Mouse (Mus musculus): ENCODE data around the gene Laptm4a.
"Not testable (repeated sequence)": the region's sequence is repeated elsewhere in the genome, so short reads cannot be mapped to it uniquely, and the experiment has no call there.

The Laptm4a gene

GRCm38 (mm10) chr12:8901934-8902333 is 19.5 kb upstream of the Laptm4a start:
- in situ Hi-C loops (cut with MboI, MseI), result no loop called here

- in situ Hi-C loops (cut with MboI, MseI), result no loop called here
Measured at GRCm38 (mm10) chr12:8902479-8902878, 19.0 kb upstream of the Laptm4a start.

DNA sequence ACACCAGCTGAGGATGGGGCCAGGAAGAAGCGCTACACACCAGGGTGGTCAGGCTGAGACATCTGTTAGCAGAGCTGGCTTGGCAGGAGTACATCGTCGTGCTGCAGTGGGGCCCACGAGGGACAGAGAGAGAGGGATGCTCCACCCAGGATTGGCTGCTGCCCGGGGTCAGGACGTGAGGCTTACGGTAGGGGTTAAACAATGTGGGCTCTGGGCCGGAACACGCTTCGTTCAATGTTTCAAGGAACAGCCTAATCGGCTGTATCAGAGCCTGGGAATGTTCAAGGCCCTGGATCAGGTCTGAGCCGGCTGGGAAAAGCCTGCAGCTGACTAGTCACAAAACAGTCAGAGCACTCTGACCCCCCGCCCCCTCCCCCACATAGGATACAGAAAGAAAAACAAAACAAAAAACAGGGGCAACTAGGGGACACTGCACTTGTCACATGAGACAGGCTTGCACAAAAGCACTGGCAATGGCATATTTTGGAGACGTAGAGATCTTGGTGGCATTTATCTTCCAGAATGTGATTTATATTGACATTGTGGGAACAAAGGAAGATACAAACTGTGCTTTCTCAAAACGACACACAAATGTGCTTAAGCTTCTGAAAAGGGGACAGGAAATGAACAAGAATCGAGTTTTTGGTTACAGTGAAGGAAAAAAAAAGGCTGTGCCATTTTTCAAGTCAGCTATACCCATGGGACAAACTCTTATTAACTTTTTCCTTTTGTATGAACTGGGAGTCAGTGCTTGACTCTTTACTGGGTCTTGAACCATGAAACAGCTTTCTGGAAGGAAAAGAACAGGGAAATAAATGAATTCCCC is 8.4 kb upstream of the Laptm4a start:
- in situ Hi-C loops (cut with MboI, MseI), result no loop called here

DNA sequence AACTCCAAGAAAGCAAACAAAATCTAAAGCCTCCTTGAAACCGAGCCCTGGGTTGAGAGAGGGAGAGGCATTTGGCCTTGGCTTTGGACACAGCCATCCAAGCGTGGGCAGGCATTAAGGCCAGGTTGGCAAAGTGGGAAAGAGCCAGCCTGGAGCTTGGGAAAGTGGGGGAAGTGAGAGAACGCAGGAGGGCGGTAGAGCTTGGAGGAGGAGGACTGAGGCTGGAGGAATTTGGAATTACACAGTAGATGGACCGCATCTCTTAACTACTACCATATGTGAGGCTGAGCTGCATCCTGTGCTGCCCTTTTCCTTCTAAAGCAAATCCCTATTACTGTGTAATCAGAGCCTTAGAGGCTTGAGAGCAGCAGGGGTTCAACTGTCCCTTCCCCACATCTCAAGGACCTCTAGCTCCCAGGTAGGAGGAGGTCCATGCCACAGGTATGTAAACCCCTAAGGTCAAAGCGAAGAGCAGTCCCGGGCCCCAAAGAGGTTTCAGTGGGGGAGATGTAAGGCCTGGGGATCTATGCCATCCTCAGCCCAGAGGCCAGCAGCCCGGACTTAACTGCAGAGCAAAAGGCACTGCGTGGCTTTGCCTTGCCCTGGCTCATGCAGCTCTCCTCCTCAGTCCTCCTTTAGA is 7.6 kb upstream of the Laptm4a start:
- in situ Hi-C loops (cut with MboI, MseI), result no loop called here

- in situ Hi-C loops (cut with MboI, MseI), result loop anchor here in 1 of 2 experiments (5.0 kb wide), 1 partner anchor 54 kb away; no protein-coding TSS in a partner anchor
Measured at GRCm38 (mm10) chr12:8916378-8916777, 5.1 kb upstream of the Laptm4a start.

GRCm38 (mm10) chr12:8919231-8919630 is 2.2 kb upstream of the Laptm4a start:
- in situ Hi-C loops (cut with MboI, MseI), result loop anchor here in 1 of 2 experiments (5.0 kb wide), 1 partner anchor 57 kb away; no protein-coding TSS in a partner anchor

DNA sequence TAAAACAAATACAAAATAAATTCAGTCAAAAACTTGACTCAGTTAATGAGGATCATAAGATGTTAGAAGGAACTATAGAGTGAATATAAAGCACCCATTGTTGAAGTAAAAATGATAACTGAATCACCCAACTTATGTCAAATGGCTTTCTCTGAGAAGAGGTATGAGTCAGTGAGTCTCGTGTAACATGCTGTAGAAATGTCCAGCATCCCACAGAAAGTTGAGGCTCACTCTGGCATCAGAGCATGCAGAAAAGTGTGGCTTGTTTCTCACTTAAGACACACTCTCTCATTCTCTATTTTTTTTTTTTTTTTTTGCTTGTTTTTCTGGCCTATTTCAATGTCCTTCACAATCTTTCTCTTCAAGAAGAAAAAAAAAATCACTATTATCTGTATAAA is 469 bp upstream of the Laptm4a start:
- in situ Hi-C loops (cut with MboI, MseI), result no loop called here

DNA sequence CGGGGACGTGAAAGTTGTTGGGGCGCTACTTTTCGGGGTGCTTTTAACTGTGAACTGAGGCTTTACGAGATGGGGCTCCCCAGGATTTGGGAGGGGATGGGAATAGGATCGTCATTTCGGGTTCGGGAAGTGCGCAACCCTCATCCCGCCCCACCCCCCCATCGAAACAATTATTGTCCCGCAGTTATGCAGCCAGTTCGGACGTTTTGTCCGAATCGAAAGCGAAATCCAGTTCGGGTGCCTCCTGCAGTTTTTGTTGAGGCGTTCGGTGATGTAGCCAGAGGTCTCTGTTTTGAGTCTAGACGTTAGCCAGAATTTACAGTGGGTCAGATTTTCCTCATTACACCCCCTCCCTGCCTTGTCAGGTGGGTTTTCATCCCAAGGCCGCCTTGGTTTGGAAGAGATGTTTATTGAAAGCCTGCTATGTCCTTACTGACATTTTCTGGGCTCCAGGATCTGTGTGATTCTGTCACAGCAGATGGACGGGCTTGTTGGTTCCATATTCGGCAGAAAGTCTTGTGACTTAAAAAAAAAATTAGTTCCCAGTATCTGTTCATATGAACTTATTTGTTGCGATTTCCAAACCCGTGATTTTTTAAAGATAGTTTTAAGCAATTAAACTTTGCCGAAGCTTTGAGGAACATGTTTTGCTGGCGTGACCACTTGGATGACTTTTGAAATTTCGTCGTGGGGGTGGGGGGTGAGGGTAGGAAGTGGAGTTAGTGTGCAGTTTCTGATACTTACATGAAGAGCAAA is 1.1 kb downstream of the Laptm4a start:
- in situ Hi-C loops (cut with MboI, MseI), result no loop called here

- in situ Hi-C loops (cut with MboI, MseI), result no loop called here
Measured at GRCm38 (mm10) chr12:8923125-8923410, 1.6 kb downstream of the Laptm4a start.

DNA sequence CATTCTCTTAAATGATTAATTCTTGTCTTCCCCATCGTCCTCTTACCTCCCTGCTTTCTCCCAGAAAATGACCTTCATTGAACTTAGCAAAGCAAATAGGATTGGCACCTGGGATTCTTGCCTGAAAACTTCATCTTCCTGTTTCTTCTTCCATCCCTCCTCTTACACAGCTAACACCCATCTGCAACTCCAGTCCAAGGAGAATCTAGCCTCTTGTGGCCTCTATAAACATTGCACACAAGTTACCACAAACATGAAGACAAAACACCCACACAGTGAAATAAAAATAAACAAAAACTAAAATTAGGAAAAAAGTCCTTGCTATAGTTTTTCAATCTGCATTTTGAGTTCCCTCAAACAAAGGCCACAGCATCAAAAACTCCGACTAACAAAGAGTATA is 2.1 kb downstream of the Laptm4a start:
- in situ Hi-C loops (cut with MboI, MseI), result no loop called here

DNA sequence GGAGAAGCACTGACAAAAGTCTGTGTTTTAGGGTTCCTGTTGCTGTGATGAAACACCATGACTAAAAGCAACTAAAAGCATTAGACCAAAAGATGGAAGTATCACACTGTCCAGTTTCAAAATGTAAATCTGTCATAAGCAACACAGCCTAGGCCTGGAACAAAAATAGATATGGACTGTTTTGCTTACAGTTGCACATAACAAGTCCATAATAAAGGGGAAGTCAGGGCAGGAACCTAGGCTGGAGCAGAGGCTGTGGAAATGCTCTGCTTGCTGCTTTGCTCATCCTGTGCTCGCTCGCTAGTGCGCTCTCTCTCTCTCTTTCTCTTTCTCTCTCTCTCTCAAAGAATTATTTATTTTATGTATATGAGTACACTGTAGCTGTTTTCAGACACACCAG is 6.2 kb downstream of the Laptm4a start:
- in situ Hi-C loops (cut with MboI, MseI), result no loop called here

- in situ Hi-C loops (cut with MboI, MseI), result no loop called here
Measured at GRCm38 (mm10) chr12:8928766-8929165, 7.3 kb downstream of the Laptm4a start.

GRCm38 (mm10) chr12:8931083-8931482 is 9.6 kb downstream of the Laptm4a start:
- in situ Hi-C loops (cut with MboI, MseI), result loop anchor here in 1 of 2 experiments (5.0 kb wide), 1 partner anchor 34 kb away; no protein-coding TSS in a partner anchor

GRCm38 (mm10) chr12:8935349-8935748 is 13.9 kb downstream of the Laptm4a start:
- in situ Hi-C loops (cut with MboI, MseI), result no loop called here

DNA sequence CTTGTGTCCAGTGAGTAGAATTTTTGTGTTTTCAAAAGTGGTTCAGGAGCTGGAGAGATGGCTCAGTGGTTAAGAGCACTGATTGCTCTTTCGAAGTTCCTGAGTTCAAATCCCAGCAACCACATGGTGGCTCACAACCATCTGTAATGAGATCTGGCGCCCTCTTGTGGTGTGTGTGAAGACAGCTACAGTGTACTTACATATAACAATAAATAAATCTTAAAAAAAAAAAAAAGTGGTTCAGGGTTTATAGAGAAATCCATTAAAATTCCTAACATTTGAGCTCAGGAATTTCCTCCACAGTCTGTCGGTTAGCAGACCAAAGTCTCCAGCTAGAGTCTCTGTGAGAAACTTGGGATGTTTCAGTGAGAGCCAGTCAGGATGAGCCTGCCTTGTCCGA is 14.7 kb downstream of the Laptm4a start:
- in situ Hi-C loops (cut with MboI, MseI), result not testable (repeated sequence)

DNA sequence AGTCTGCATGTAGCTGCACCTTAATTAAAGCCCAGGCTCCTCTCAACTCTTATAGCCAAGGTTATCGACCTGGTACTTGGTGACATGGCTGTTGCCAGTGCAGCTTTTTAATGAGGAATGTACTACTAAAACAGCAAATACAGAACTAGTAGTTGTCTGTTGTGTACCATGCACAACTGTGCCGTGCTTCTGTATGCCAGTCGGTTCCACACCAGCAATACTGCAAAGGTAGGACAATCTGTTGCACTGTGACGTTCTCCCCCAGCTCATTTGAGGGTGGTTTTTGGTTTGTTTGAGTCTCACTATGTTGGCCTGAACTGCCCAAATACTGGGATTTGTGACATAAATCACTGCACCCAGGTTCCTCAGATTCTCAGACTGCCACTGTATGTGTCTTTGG is 18.0 kb downstream of the Laptm4a start:
- in situ Hi-C loops (cut with MboI, MseI), result no loop called here

DNA sequence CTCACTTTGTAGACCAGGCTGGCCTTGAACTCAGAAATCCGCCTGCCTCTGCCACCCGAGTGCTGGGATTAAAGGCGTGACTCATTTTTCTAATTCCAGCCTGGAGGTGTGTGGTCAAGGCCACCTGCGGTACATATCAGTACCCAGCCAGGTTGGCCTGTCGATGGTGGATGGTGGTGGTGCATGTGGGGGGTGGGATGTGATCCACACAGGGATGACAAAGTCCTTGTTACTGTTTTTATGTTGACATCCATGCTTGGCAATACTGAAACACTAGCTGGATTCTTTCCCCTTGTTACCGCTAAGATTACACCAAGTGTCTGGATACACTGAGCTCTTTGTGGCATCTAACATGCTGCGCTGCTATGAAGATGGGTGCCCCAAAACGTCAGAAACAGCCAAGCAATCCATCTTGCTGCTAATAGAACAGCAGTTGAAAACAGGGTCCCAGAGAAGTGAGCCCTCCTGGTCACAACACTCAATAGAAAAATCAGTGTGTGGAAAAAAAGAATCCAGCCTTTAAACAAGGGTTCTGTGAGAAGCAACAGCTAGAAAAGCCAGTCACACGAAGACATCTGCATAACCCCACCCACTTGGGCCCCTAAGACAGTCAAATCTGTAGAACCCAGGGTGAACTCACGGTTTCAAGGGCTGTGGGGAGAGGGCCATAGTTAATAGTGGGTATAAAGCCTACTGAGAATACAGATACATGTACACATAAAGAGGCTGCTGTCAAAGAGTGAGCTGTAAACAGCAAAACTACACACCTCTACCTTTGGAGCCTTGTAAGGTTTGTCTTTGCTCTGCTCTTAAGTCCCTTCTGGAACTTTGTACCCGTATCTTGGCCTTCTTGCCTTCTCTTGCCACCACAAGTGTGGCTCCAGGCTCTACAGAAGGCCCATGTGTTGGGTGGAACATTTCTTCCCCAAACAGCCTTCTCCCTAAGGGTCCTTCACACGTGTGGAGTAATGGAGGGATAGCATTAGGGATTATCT is 18.8 kb downstream of the Laptm4a start:
- in situ Hi-C loops (cut with MboI, MseI), result no loop called here

GRCm38 (mm10) chr12:8941131-8941615 is 19.7 kb downstream of the Laptm4a start:
- in situ Hi-C loops (cut with MboI, MseI), result no loop called here

DNA sequence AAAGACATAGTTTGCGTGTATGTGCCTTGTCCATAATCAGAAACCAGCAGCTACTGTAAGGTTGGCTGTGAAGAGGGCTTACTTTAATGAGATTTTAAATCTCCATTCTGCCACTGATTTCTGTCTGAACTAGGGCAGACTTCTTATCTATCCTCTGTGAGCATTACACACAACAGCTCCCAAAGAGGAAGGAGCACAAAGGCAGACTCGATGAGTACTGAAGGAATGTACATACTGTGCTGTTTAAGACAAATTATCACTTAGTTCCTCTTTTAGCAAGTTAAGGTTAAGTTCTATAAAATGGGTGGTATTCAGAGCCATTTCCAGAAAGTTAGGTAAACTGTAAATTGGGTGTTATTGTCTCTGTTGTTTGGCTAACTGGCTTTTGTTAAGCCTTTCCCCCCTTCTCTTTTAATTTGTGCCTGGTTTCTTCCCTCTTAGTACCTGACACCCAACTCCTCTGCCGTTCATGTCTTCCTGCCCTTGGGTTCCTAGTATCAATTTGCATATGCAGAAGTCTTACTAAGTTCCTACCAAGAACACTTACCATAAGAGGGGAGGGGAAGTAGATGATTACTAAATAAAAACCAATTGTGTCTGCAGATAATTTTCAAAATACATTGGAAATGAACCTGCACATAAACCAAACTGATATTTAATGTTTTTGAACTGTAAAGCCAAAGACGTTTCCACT is 20.4 kb downstream of the Laptm4a start:
- in situ Hi-C loops (cut with MboI, MseI), result no loop called here

GRCm38 (mm10) chr12:8947163-8947562 is 25.7 kb downstream of the Laptm4a start:
- in situ Hi-C loops (cut with MboI, MseI), result no loop called here
